Comparison of ENCODE assay signal across 30 mouse cellular contexts in genomic region chr17:28717535-28717934, GRCm38 (mm10). TPM values are rescaled to one million over a fixed set of nuclear protein-coding genes. Genes with fewer than 3 reads are reported as not detected.
DNase-seq lines count a peak whose midpoint lies in the region; ATAC-seq and TF ChIP-seq lines count a peak whose summit lies in the region.
"Had no signal": no experiment of that assay in that cellular context is flagged by ENCODE, and none has a peak within 500 bp of the region (broad histone marks: within the 10 kb centered on the region; RNA-seq: fewer than 3 reads in every experiment).

No protein-coding gene starts in this region.

- WGBS in lung, embryonic 15.5 days, result 67% methylated on average over 3 of the region's 3 CpGs
- WGBS in embryonic facial prominence, embryonic 15.5 days, result 39% methylated on average over 3 of the region's 3 CpGs
- 36% methylated on average over 3 of the region's 3 CpGs for WGBS in limb, embryonic 15.5 days
- 78% methylated on average over 3 of the region's 3 CpGs for WGBS in midbrain, embryonic 11.5 days

- ATAC-seq in lung, embryonic 15.5 days (ENCODE audit: borderline replicate concordance, extremely low read depth, low FRiP score, low TSS enrichment), result no peak
- no peak for ATAC-seq in embryonic facial prominence, embryonic 15.5 days (ENCODE audit: insufficient number of reproducible peaks, low FRiP score, low TSS enrichment, low read depth)
- no peak for ATAC-seq in limb, embryonic 15.5 days (ENCODE audit: insufficient number of reproducible peaks, low FRiP score, low TSS enrichment, low read depth)
- ATAC-seq in midbrain, embryonic 11.5 days (ENCODE audit: low FRiP score), result no peak
- ATAC-seq: forebrain, postnatal 0 days; Patski had no signal

- H3K27ac ChIP-seq in gastrocnemius, adult 2 months, result 0 out of 2 replicates have a peak overlapping the region, but pooled peaks have one; percentile 0
- 0 out of 2 replicates have a peak overlapping the region, but pooled peaks have one; percentile 42 for H3K27ac ChIP-seq in lung, embryonic 15.5 days
- H3K27ac ChIP-seq in embryonic facial prominence, embryonic 15.5 days (replicated peaks), result peak overlapping the region; percentile 83
- 0 out of 2 replicates have a peak overlapping the region, but pooled peaks have one; percentile 48 for H3K27ac ChIP-seq in limb, embryonic 15.5 days
- no peak overlapping the region for H3K27ac ChIP-seq in midbrain, embryonic 11.5 days (ENCODE audit: low read depth, low read length)
- H3K27ac ChIP-seq: forebrain, embryonic 12.5 days; hindbrain, embryonic 14.5 days; macrophage; midbrain, embryonic 10.5 days; neural tube, embryonic 12.5 days had no signal

- no peak overlapping the region for H3K9ac ChIP-seq in lung, embryonic 15.5 days
- H3K9ac ChIP-seq in embryonic facial prominence, embryonic 15.5 days, result no peak overlapping the region
- no peak overlapping the region for H3K9ac ChIP-seq in limb, embryonic 15.5 days
- no peak overlapping the region for H3K9ac ChIP-seq in midbrain, embryonic 11.5 days (ENCODE audit: low read length)
- H3K9ac ChIP-seq: forebrain, embryonic 12.5 days; forebrain, postnatal 0 days; hindbrain, embryonic 14.5 days; neural tube, embryonic 12.5 days had no signal

- H3K4me2 ChIP-seq in lung, embryonic 15.5 days, result no peak overlapping the region
- H3K4me2 ChIP-seq in embryonic facial prominence, embryonic 15.5 days (replicated peaks), result peak overlapping the region; percentile 17; the same call in 1 of the 2 replicates
- H3K4me2 ChIP-seq in limb, embryonic 15.5 days, result no peak overlapping the region
- no peak overlapping the region for H3K4me2 ChIP-seq in midbrain, embryonic 11.5 days
- H3K4me2 ChIP-seq: forebrain, embryonic 12.5 days; heart, embryonic 11.5 days; hindbrain, embryonic 14.5 days; liver, embryonic 11.5 days; neural tube, embryonic 12.5 days had no signal

- intact Hi-C loops in gastrocnemius, adult 2 months (cut with DNase I), result no loop called here
- intact Hi-C loops in gastrocnemius, postnatal 14 days (cut with DNase I; ENCODE audit: low total_unique reads), result no loop called here

- peaks cover 23% of the 10 kb centered on the region; the same call in 1 of the 2 replicates for H3K4me1 ChIP-seq in lung, embryonic 15.5 days
- H3K4me1 ChIP-seq in embryonic facial prominence, embryonic 15.5 days, result peaks cover 35% of the 10 kb centered on the region
- 0 out of 2 replicates have a peak, but pooled peaks cover 9% of the 10 kb centered on the region for H3K4me1 ChIP-seq in limb, embryonic 15.5 days
- H3K4me1 ChIP-seq in midbrain, embryonic 11.5 days (ENCODE audit: control insufficient read depth, insufficient read depth, low read length), result no peaks in the 10 kb centered on the region
- H3K4me1 ChIP-seq: forebrain, embryonic 12.5 days; midbrain, embryonic 10.5 days; neural tube, embryonic 12.5 days had no signal

- H3K9me3 ChIP-seq in lung, embryonic 15.5 days, result no peaks in the 10 kb centered on the region
- no peaks in the 10 kb centered on the region for H3K9me3 ChIP-seq in embryonic facial prominence, embryonic 15.5 days (replicated peaks)
- H3K9me3 ChIP-seq in limb, embryonic 15.5 days, result no peaks in the 10 kb centered on the region
- H3K9me3 ChIP-seq in midbrain, embryonic 11.5 days (ENCODE audit: control insufficient read depth, low read length), result no peaks in the 10 kb centered on the region
- H3K9me3 ChIP-seq: forebrain, embryonic 12.5 days; midbrain, embryonic 10.5 days; neural tube, embryonic 12.5 days had no signal

- no peak for TF ChIP-seq CTCF in gastrocnemius, adult 2 months (IDR thresholded peaks at IDR 0.05)

- peaks cover 51% of the 10 kb centered on the region for H3K36me3 ChIP-seq in lung, embryonic 15.5 days
- peaks cover 62% of the 10 kb centered on the region for H3K36me3 ChIP-seq in embryonic facial prominence, embryonic 15.5 days
- peaks cover 64% of the 10 kb centered on the region for H3K36me3 ChIP-seq in limb, embryonic 15.5 days
- peaks cover 12% of the 10 kb centered on the region; the same call in 1 of the 2 replicates for H3K36me3 ChIP-seq in midbrain, embryonic 11.5 days (ENCODE audit: control insufficient read depth, insufficient read depth, low read length)

- no peaks in the 10 kb centered on the region for H3K27me3 ChIP-seq in lung, embryonic 15.5 days
- H3K27me3 ChIP-seq in embryonic facial prominence, embryonic 15.5 days, result no peaks in the 10 kb centered on the region
- no peaks in the 10 kb centered on the region for H3K27me3 ChIP-seq in limb, embryonic 15.5 days
- no peaks in the 10 kb centered on the region for H3K27me3 ChIP-seq in midbrain, embryonic 11.5 days (ENCODE audit: control insufficient read depth, insufficient read depth, low read length)
- H3K27me3 ChIP-seq: forebrain, embryonic 12.5 days; neural tube, embryonic 12.5 days; Patski had no signal

- DNase-seq in gastrocnemius, adult 2 months, result peak; percentile 18
- no peak for DNase-seq in gastrocnemius, postnatal 14 days
- DNase-seq in lung, postnatal 25 days (ENCODE audit: low spot score), result no peak
- no peak for DNase-seq in midbrain, embryonic 11.5 days (ENCODE audit: low spot score, missing footprints)
- no peak for DNase-seq in adrenal gland, postnatal 10 days
- DNase-seq: adrenal gland, postnatal 14 days; cerebellum, adult 18-20 months; cerebellum, postnatal 10 days; forebrain, postnatal 0 days; gastrocnemius, postnatal 36 days; heart, adult 18-20 months; heart, postnatal 4 days; kidney, adult 9 months; kidney, postnatal 10 days; right cerebral cortex, adult 18-20 months; spleen, adult 18-20 months; thymus, adult 18-20 months; thymus, postnatal 4 days had no signal

- no peak overlapping the region for H3K4me3 ChIP-seq in gastrocnemius, adult 2 months
- H3K4me3 ChIP-seq in lung, embryonic 15.5 days, result no peak overlapping the region
- H3K4me3 ChIP-seq in embryonic facial prominence, embryonic 15.5 days (replicated peaks), result no peak overlapping the region
- H3K4me3 ChIP-seq in limb, embryonic 15.5 days, result no peak overlapping the region
- no peak overlapping the region for H3K4me3 ChIP-seq in midbrain, embryonic 11.5 days (ENCODE audit: low read depth, low read length)
- H3K4me3 ChIP-seq: forebrain, embryonic 12.5 days; midbrain, embryonic 10.5 days; myocyte; neural tube, embryonic 12.5 days had no signal

RNA-seq across cellular contexts. Expression of gene AC170998.1, which starts 8.3 kb away (rescaled TPM):
- under 1 TPM; 0.39 to 0.71 TPM for total RNA-seq in gastrocnemius, adult 2 months (2021)
- under 1 TPM in 1 of 2 experiments, not detected in 1; 0.53 TPM for total RNA-seq in gastrocnemius, postnatal 14 days (2021)
- 2.5 and 3.0 TPM in 2 replicates for polyA plus RNA-seq in lung, embryonic 15.5 days (2015; fragmentation: Nextera tagmentation; extraction: Ambion mirVana)
- 2.3 and 3.4 TPM in 2 replicates for polyA plus RNA-seq in embryonic facial prominence, embryonic 15.5 days (2015; fragmentation: Nextera tagmentation; extraction: Ambion mirVana)
- polyA plus RNA-seq in limb, embryonic 15.5 days (2015; fragmentation: Nextera tagmentation; extraction: Ambion mirVana), result 1.9 and 2.4 TPM in 2 replicates
- 0.66 and 0.78 TPM in 2 replicates for polyA plus RNA-seq in midbrain, embryonic 11.5 days (2014; fragmentation: Nextera tagmentation; extraction: Ambion mirVana)
- total RNA-seq in adrenal gland, postnatal 10 days (2021), result 1 to 10 TPM in 1 of 2 experiments, under 1 TPM in 1; 0.78 to 1.7 TPM
- polyA plus RNA-seq: myocyte had no signal

RNA-seq across cellular contexts. Expression of gene Mapk14, which starts 26.4 kb away (rescaled TPM):
- 10 to 100 TPM; 87.8 to 99.6 TPM for total RNA-seq in gastrocnemius, adult 2 months (2021)
- total RNA-seq in gastrocnemius, postnatal 14 days (2021), result 10 to 100 TPM; 60.8 to 63.8 TPM
- 53.3 and 55.6 TPM in 2 replicates for polyA plus RNA-seq in lung, embryonic 15.5 days (2015; fragmentation: Nextera tagmentation; extraction: Ambion mirVana)
- polyA plus RNA-seq in embryonic facial prominence, embryonic 15.5 days (2015; fragmentation: Nextera tagmentation; extraction: Ambion mirVana), result 46.7 and 48.1 TPM in 2 replicates
- 37.9 and 45.2 TPM in 2 replicates for polyA plus RNA-seq in limb, embryonic 15.5 days (2015; fragmentation: Nextera tagmentation; extraction: Ambion mirVana)
- 39.4 and 47.2 TPM in 2 replicates for polyA plus RNA-seq in midbrain, embryonic 11.5 days (2014; fragmentation: Nextera tagmentation; extraction: Ambion mirVana)
- total RNA-seq in adrenal gland, postnatal 10 days (2021), result 10 to 100 TPM; 63.6 to 74.4 TPM

RNA-seq across cellular contexts. Expression of gene Slc26a8, which starts 27.5 kb away (rescaled TPM):
- total RNA-seq in gastrocnemius, adult 2 months (2021), result under 1 TPM; 0.38 to 0.50 TPM
- total RNA-seq in gastrocnemius, postnatal 14 days (2021), result under 1 TPM; 0.33 to 0.64 TPM
- 0.47 and 0.58 TPM in 2 replicates for polyA plus RNA-seq in lung, embryonic 15.5 days (2015; fragmentation: Nextera tagmentation; extraction: Ambion mirVana)
- polyA plus RNA-seq in embryonic facial prominence, embryonic 15.5 days (2015; fragmentation: Nextera tagmentation; extraction: Ambion mirVana), result 0.35 and 0.80 TPM in 2 replicates
- polyA plus RNA-seq in limb, embryonic 15.5 days (2015; fragmentation: Nextera tagmentation; extraction: Ambion mirVana), result 0.60 and 0.72 TPM in 2 replicates
- polyA plus RNA-seq in midbrain, embryonic 11.5 days (2014; fragmentation: Nextera tagmentation; extraction: Ambion mirVana), result 0.75 and 0.87 TPM in 2 replicates
- 1 to 10 TPM; 1.4 to 4.7 TPM for total RNA-seq in adrenal gland, postnatal 10 days (2021)
- polyA plus RNA-seq: macrophage, myocyte had no signal

RNA-seq across cellular contexts. Expression of gene Mapk13, which starts 51.6 kb away (rescaled TPM):
- under 1 TPM in 1 of 2 experiments, not detected in 1; 0.13 TPM for total RNA-seq in gastrocnemius, adult 2 months (2021)
- total RNA-seq in gastrocnemius, postnatal 14 days (2021), result under 1 TPM; 0.24 to 0.39 TPM
- polyA plus RNA-seq in lung, embryonic 15.5 days (2015; fragmentation: Nextera tagmentation; extraction: Ambion mirVana), result 75.2 and 76.2 TPM in 2 replicates
- 107 and 118 TPM in 2 replicates for polyA plus RNA-seq in embryonic facial prominence, embryonic 15.5 days (2015; fragmentation: Nextera tagmentation; extraction: Ambion mirVana)
- 126 and 130 TPM in 2 replicates for polyA plus RNA-seq in limb, embryonic 15.5 days (2015; fragmentation: Nextera tagmentation; extraction: Ambion mirVana)
- polyA plus RNA-seq in midbrain, embryonic 11.5 days (2014; fragmentation: Nextera tagmentation; extraction: Ambion mirVana), result 1.1 and 1.2 TPM in 2 replicates
- 10 to 100 TPM; 34.6 to 35.5 TPM for total RNA-seq in adrenal gland, postnatal 10 days (2021)
- total RNA-seq: gastrocnemius, postnatal 36 days had no signal
